Mouse (Mus musculus) heart, embryonic 16.5 days (tissue): Measurements from ENCODE around the gene Sufu. TPM values are rescaled to one million over a fixed set of nuclear protein-coding genes. Genes with fewer than 3 reads are reported as not detected.

Experiments
- ATAC-seq: fragments of 200-750 bp; cut with Nextera tagmentation; replicated peaks from 2 replicates; pipeline ENCODE4 v1.8.0; 2017; ENCODE audit warnings: moderate number of reproducible peaks; ENCODE audit not compliant: insufficient read depth, low FRiP score; ENCODE audit errors: extremely low read depth
- H3K27ac ChIP-seq: fragments of 300-500 bp; sonication (generic); 2 replicates; pipeline ENCODE4 v1.5.1; 2014; ENCODE audit warnings: mild to moderate bottlenecking, low read length, control low read depth, moderate library complexity
- H3K27me3 ChIP-seq: fragments of 300-500 bp; sonication (generic); 2 replicates; pipeline ENCODE4 v1.6.1; 2014; ENCODE audit warnings: low read length, mixed read lengths; ENCODE audit not compliant: control insufficient read depth, insufficient read depth
- H3K36me3 ChIP-seq: fragments of 300-500 bp; sonication (generic); 2 replicates; pipeline ENCODE4 v1.6.1; 2014; ENCODE audit not compliant: control insufficient read depth, insufficient read depth
- H3K4me1 ChIP-seq: fragments of 300-500 bp; sonication (generic); 2 replicates; pipeline ENCODE4 v1.6.1; 2014; ENCODE audit warnings: low read length, mixed read lengths; ENCODE audit not compliant: control insufficient read depth, insufficient read depth
- H3K4me2 ChIP-seq: fragments of 300-500 bp; sonication (generic); 2 replicates; pipeline ENCODE4 v1.6.1; 2014; ENCODE audit warnings: low read depth, mild to moderate bottlenecking, control low read depth, low read length
- H3K4me3 ChIP-seq: fragments of 300-500 bp; sonication (generic); 2 replicates; pipeline ENCODE4 v1.5.1; 2014; ENCODE audit warnings: mild to moderate bottlenecking, control low read depth, low read length
- H3K9ac ChIP-seq: fragments of 300-500 bp; sonication (generic); 2 replicates; pipeline ENCODE4 v1.6.1; 2014; ENCODE audit warnings: low read length, control low read depth
- H3K9me3 ChIP-seq: fragments of 300-500 bp; sonication (generic); replicated peaks from 2 replicates; pipeline ENCODE4 v1.6.1; 2016; ENCODE audit warnings: low read length; ENCODE audit not compliant: control insufficient read depth
- WGBS: fragments of 180-500 bp; shearing (Covaris S2); extraction: QIAGEN DNeasy Blood & Tissue Kit; methylation state at CpG from one replicate; pipeline ENCODE4 v1.1.7; 2014; 5-methylcytosine and 5-hydroxymethylcytosine counted together
- polyA plus RNA-seq: library from polyadenylated mRNA; unstranded; fragments of >200 nt; fragmentation: Nextera tagmentation; extraction: Ambion mirVana; gene quantifications from 2 replicates; pipeline ENCODE4 v1.2.1, GENCODE M21; 2015

Gene Sufu
- polyA plus RNA-seq, 1 experiment from 2014 or later: 17.6 TPM

GRCm38 (mm10) chr19:46511263-46511662 is 114.6 kb downstream of the Sufu start:
- Histone ChIP-seq H3K9me3 (no peaks in the 10 kb centered on the region), H3K27ac (peak overlapping the region; percentile 17), H3K4me3 (no peak overlapping the region), H3K9ac (no peak overlapping the region), H3K4me2 (no peak overlapping the region), H3K36me3 (peaks cover 44% of the 10 kb centered on the region), H3K27me3 (no peaks in the 10 kb centered on the region), H3K4me1 (peaks cover 47% of the 10 kb centered on the region)
- peak; percentile 29; the same call in 1 of the 2 replicates for ATAC-seq
- WGBS: 58% methylated on average over 10 of the region's 10 CpGs

GRCm38 (mm10) chr19:46514387-46514786 is 117.7 kb downstream of the Sufu start:
- H3K27ac ChIP-seq: no peak overlapping the region
- peaks cover 33% of the 10 kb centered on the region for H3K36me3 ChIP-seq
- H3K9me3 ChIP-seq: no peaks in the 10 kb centered on the region
- H3K9ac ChIP-seq: no peak overlapping the region
- ATAC-seq: no peak
- H3K4me3 ChIP-seq: no peak overlapping the region
- 79% methylated on average over 12 of the region's 12 CpGs for WGBS
- no peaks in the 10 kb centered on the region for H3K27me3 ChIP-seq
- peaks cover 36% of the 10 kb centered on the region for H3K4me1 ChIP-seq
- H3K4me2 ChIP-seq: no peak overlapping the region

- Histone ChIP-seq H3K36me3 (peaks cover 33% of the 10 kb centered on the region), H3K4me3 (no peak overlapping the region), H3K9ac (no peak overlapping the region), H3K27ac (no peak overlapping the region), H3K4me1 (peaks cover 27% of the 10 kb centered on the region), H3K27me3 (no peaks in the 10 kb centered on the region), H3K9me3 (no peaks in the 10 kb centered on the region), H3K4me2 (no peak overlapping the region)
- WGBS: 82% methylated on average over 24 of the region's 24 CpGs
- ATAC-seq: no peak
Observed at GRCm38 (mm10) chr19:46515287-46515821, 118.7 kb downstream of the Sufu start.

GRCm38 (mm10) chr19:46516667-46517528 is 120.2 kb downstream of the Sufu start:
- Histone ChIP-seq H3K4me2 (no peak overlapping the region), H3K9ac (no peak overlapping the region), H3K27me3 (no peaks in the 10 kb centered on the region), H3K9me3 (no peaks in the 10 kb centered on the region), H3K36me3 (peaks cover 33% of the 10 kb centered on the region), H3K4me3 (no peak overlapping the region), H3K4me1 (peaks cover 21% of the 10 kb centered on the region), H3K27ac (peak overlapping the region; percentile 49)
- ATAC-seq: no peak
- 67% methylated on average over 3 of the region's 3 CpGs for WGBS

- no peaks in the 10 kb centered on the region for H3K9me3 ChIP-seq
- 39% methylated on average over 10 of the region's 14 CpGs for WGBS
- peak overlapping the region; percentile 62 for H3K4me2 ChIP-seq
- ATAC-seq: 0 out of 2 replicates have a peak, but pooled peaks have one; percentile 11
- no peak overlapping the region; the same call in 1 of the 2 replicates for H3K4me3 ChIP-seq
- H3K4me1 ChIP-seq: peaks cover 28% of the 10 kb centered on the region
- peaks cover 32% of the 10 kb centered on the region for H3K36me3 ChIP-seq
- H3K27me3 ChIP-seq: no peaks in the 10 kb centered on the region
- peak overlapping the region; percentile 57; the same call in 1 of the 2 replicates for H3K9ac ChIP-seq
- H3K27ac ChIP-seq: peak overlapping the region; percentile 49
Observed at GRCm38 (mm10) chr19:46517529-46518351, 121.0 kb downstream of the Sufu start.

GRCm38 (mm10) chr19:46518352-46518787 is 121.7 kb downstream of the Sufu start:
- Histone ChIP-seq H3K36me3 (peaks cover 26% of the 10 kb centered on the region), H3K4me1 (peaks cover 35% of the 10 kb centered on the region), H3K4me2 (peak overlapping the region; percentile 62)

GRCm38 (mm10) chr19:46518828-46519621 is 122.3 kb downstream of the Sufu start:
- H3K27me3 ChIP-seq: no peaks in the 10 kb centered on the region
- peaks cover 20% of the 10 kb centered on the region for H3K36me3 ChIP-seq
- H3K4me3 ChIP-seq: no peak overlapping the region; the same call in 1 of the 2 replicates
- H3K9ac ChIP-seq: peak overlapping the region; percentile 57
- H3K27ac ChIP-seq: no peak overlapping the region
- H3K4me2 ChIP-seq: peak overlapping the region; percentile 62
- peaks cover 41% of the 10 kb centered on the region for H3K4me1 ChIP-seq
- no peak for ATAC-seq
- no peaks in the 10 kb centered on the region for H3K9me3 ChIP-seq
- WGBS: 13% methylated on average over 5 of the region's 5 CpGs

More at GRCm38 (mm10) chr19:46518352-46518787, 121.7 kb downstream of the Sufu start:
- peak overlapping the region; percentile 23 for H3K4me3 ChIP-seq
- H3K27ac ChIP-seq: peak overlapping the region; percentile 49; the same call in 1 of the 2 replicates
- 2% methylated on average over 13 of the region's 13 CpGs for WGBS
- H3K9ac ChIP-seq: peak overlapping the region; percentile 57
- H3K27me3 ChIP-seq: no peaks in the 10 kb centered on the region
- ATAC-seq: peak; percentile 56
- no peaks in the 10 kb centered on the region for H3K9me3 ChIP-seq

GRCm38 (mm10) chr19:46521698-46522097 is 125.0 kb downstream of the Sufu start:
- H3K27ac ChIP-seq: no peak overlapping the region
- H3K4me2 ChIP-seq: no peak overlapping the region
- no peak for ATAC-seq
- no peak overlapping the region for H3K9ac ChIP-seq
- no peaks in the 10 kb centered on the region for H3K27me3 ChIP-seq
- H3K36me3 ChIP-seq: peaks cover 2% of the 10 kb centered on the region; the same call in 1 of the 2 replicates
- H3K9me3 ChIP-seq: no peaks in the 10 kb centered on the region
- no peak overlapping the region for H3K4me3 ChIP-seq
- H3K4me1 ChIP-seq: peaks cover 65% of the 10 kb centered on the region
